Mouse (Mus musculus): ENCODE results near the gene Nhlrc1. TPM values are rescaled to one million over a fixed set of nuclear protein-coding genes. Genes with fewer than 3 reads are reported as not detected.

The Nhlrc1 gene
- total and polyA plus RNA-seq, 2 experiments from 2014 or later: 16.2 to 19.9 TPM

DNA sequence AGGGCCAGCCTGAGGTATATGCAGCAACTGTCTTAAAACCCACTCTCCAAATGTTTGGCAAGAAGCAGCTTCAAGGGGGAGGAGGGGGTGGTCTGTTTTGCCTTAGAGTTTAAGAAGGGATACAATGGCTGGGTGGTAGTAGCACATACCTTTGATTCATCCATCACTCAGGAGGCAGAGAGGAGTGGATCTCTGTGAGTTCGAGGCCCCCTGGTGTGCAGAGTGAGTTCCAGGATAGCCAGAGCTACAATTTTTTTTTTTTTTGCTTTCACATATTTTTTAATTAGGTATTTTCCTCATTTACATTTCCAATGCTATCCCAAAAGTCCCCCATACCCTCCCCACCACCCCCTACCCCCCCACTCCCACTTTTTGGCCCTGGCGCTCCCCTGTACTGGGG, 46.0 kb downstream of the Nhlrc1 start:
- Histone ChIP-seq H3K4me1 (ENCODE audit: insufficient read depth, low read length) (no peaks in the 10 kb centered on the region), H3K9ac (replicated peaks; ENCODE audit: low read length, poor library complexity, severe bottlenecking) (no peak overlapping the region), H3K27me3 (ENCODE audit: insufficient read depth, low read length) (no peaks in the 10 kb centered on the region), H3K27ac (ENCODE audit: low read depth, low read length) (no peak overlapping the region), H3K4me2 (ENCODE audit: low read depth, low read length, poor library complexity, severe bottlenecking) (no peak overlapping the region), H3K9me3 (ENCODE audit: low read length) (no peaks in the 10 kb centered on the region), H3K4me3 (ENCODE audit: low read depth, low read length) (no peak overlapping the region), H3K36me3 (ENCODE audit: insufficient read depth, low read length) (no peaks in the 10 kb centered on the region)
- 93% methylated on average over 2 of the region's 2 CpGs for WGBS
- DNase-seq (ENCODE audit: low spot score) (no peak), ATAC-seq (ENCODE audit: low FRiP score) (no peak)
- peak; percentile 10; the same call in 1 of the 2 replicates for TF ChIP-seq CTCF (IDR thresholded peaks at IDR 0.05)

DNA sequence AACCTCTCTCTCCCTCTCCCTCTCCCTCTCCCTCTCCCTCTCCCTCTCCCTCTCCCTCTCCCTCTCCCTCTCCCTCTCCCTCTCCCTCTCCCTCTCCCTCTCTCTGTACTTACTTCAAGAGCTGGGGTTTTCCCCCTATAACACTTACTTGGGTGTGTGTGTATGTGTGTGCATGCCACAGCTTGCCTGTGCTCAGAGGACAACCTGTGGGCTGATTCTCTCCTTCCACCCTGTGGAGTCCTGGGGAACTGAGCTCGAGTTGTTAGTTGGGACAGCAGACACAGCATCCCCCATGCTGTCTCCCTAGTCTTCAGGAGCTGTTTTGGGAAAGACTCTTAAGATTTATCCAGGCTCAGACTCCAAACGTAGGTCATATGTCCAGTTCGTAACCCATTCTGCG, 47.3 kb downstream of the Nhlrc1 start:
- Histone ChIP-seq H3K27me3 (ENCODE audit: insufficient read depth, low read length) (no peaks in the 10 kb centered on the region), H3K4me2 (ENCODE audit: low read depth, low read length, poor library complexity, severe bottlenecking) (no peak overlapping the region), H3K36me3 (ENCODE audit: insufficient read depth, low read length) (no peaks in the 10 kb centered on the region), H3K9me3 (ENCODE audit: low read length) (no peaks in the 10 kb centered on the region), H3K9ac (replicated peaks; ENCODE audit: low read length, poor library complexity, severe bottlenecking) (no peak overlapping the region), H3K4me3 (ENCODE audit: low read depth, low read length) (no peak overlapping the region), H3K27ac (ENCODE audit: low read depth, low read length) (no peak overlapping the region), H3K4me1 (ENCODE audit: insufficient read depth, low read length) (no peaks in the 10 kb centered on the region)
- DNase-seq (ENCODE audit: low spot score) (no peak), ATAC-seq (ENCODE audit: low FRiP score) (no peak)
- TF ChIP-seq CTCF (IDR thresholded peaks at IDR 0.05): no peak
- WGBS: 67% methylated on average over 4 of the region's 4 CpGs

Other genes starting within 250 kb of the Nhlrc1 start
- gene Kif13a, start 85.0 kb downstream of the Nhlrc1 start, total RNA-seq (2014; rRNA removed): 31.4 and 31.7 TPM in 2 replicates
- gene Kif13a, start 85.0 kb downstream of the Nhlrc1 start, polyA plus RNA-seq (2015; fragmentation: Nextera tagmentation; extraction: Ambion mirVana): 10.1 TPM in 2 replicates
- 24.9 and 26.9 TPM in 2 replicates for gene Kdm1b, start 28.6 kb upstream of the Nhlrc1 start, total RNA-seq (2014; rRNA removed)
- gene Kdm1b, start 28.6 kb upstream of the Nhlrc1 start, polyA plus RNA-seq (2015; fragmentation: Nextera tagmentation; extraction: Ambion mirVana): 14.1 and 14.4 TPM in 2 replicates
- gene Tpmt, start 29.9 kb upstream of the Nhlrc1 start, total RNA-seq (2014; rRNA removed): 11.6 and 15.9 TPM in 2 replicates
- 10.8 and 12.0 TPM in 2 replicates for gene Tpmt, start 29.9 kb upstream of the Nhlrc1 start, polyA plus RNA-seq (2015; fragmentation: Nextera tagmentation; extraction: Ambion mirVana)
- 34.1 and 60.0 TPM in 2 replicates for gene Dek, start 91.4 kb upstream of the Nhlrc1 start, total RNA-seq (2014; rRNA removed)
- 96.3 and 112 TPM in 2 replicates for gene Dek, start 91.4 kb upstream of the Nhlrc1 start, polyA plus RNA-seq (2015; fragmentation: Nextera tagmentation; extraction: Ambion mirVana)
- gene Rnf144b, start 107.8 kb upstream of the Nhlrc1 start, total RNA-seq (2014; rRNA removed): 4.1 TPM in 2 replicates
- 1.8 and 1.9 TPM in 2 replicates for gene Rnf144b, start 107.8 kb upstream of the Nhlrc1 start, polyA plus RNA-seq (2015; fragmentation: Nextera tagmentation; extraction: Ambion mirVana)

Measured in midbrain, postnatal 0 days (tissue).